Mouse (Mus musculus) embryo, embryonic 10.5 days (tissue): ENCODE data around the gene Lhfpl2.

Experiments used
- DNase-seq: peaks from one replicate; pipeline ENCODE4 v3.0.0-alpha.2; 2015; ENCODE audit warnings: low spot score

Gene Lhfpl2

DNA sequence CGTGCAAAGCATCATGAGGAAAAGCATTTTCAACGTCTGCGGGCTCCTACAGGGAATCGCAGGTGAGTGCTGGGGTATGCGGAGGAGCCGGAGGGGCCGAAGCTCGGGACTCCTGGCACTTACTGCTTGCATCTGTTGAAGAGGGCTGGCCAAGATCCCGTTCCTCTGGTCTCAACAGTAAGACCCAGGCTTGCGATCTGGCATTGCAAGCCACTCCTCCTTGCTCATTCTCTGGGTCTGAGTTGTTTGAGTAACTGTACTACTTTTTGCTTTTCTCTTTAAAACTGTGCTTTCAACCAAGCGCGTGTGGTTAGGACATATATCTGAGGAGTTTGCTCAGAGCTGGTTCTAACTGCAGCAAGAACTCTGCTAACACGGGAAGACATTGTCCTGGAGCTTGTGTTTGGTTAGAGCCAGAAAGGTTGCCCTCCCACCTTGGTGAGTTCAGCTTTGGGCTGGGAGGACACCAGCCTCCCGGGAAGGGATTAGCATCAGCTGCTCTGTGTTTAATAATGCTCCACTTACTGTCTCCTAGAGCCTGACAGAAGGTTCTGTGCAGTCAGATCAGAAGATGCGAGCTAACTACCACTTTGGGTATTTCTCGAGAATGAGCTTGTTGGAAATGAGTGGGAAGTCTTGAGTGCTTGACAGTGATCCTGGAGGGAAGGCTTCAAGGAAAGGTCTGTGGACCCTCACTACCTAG lies 117.1 kb downstream of the Lhfpl2 start:
- DNase-seq, result no peak

DNA sequence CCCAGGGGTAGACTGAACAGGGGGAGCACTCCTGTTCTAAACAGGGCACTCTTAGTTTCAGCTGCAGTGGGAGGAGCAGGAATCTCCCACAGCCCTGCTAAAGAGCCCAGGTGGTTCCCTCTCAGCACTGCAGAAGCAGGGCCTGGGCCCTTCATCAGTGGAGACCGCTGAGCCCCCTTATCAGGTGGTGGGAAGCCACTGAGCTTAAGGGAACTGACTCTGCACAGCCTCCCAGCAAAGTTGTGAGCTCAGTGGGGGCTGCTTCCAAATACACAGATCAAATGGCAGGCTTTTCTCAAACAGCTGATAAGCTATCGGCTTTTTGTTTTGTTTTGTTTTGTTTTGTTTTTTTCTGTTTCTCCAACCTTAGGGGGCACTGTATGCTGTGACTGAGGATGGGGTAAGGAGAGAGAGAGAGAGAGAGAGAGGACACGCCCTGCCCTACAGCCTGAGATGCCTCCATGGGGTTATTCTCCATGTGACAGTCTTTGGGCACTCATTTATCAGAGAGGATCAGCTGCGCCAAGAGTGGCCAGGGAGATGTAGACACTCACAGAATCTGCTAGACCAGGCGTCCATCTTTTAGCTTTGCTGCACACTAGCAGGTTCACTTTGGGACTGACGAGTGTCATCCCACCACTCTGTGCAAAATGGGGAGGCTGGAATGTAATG lies 117.9 kb downstream of the Lhfpl2 start:
- no peak for DNase-seq

DNA sequence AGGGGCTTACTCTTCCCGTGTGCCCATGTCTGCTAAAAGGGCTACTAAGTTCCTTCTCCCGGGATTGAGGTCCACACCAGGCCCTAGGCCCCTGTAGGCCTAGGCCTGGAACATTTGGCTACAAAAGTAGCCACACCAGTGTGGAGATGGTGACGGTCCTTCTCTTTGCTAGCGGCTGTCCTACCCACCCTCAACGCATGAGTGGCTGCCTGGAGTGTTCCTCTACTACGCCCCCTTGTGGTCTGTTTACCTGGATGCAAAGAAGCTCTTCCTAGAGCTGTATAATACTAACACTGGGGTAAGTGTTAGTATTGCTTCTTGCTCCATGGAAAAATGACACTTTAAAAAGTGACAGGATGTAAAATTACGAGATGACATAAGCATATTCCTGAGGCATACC lies 119.6 kb downstream of the Lhfpl2 start:
- DNase-seq, result peak; percentile 67

DNA sequence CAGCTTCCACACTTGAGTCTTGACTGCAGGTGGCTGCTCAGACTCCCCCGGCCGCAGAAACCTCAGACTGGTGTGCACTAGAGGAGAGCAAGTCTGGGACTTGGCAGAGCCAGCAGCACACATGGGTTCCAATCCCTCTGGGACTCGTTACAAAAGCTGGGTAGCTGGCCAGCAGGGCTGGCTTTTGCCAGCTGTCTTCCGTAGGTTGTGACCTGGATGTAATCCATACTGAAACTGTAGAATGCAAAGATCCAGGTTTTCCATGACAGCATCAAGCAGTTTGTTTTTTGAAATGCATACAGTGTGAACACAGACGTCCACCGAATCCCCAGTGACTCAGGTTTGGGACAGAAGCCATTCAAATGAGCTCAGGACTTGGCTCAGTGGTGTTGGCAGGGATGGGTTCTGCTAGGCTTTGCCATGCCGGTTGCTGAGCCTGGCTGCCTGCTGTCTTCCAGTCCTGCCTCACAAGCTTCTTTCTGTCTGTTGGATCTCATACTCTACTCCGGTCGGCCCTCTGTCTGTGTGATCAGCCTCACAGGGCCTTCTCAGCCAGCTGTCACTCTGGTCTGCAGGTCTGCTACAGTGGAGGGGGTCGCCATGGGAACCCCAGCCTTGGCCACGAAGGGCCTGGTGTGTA lies 120.9 kb downstream of the Lhfpl2 start:
- no peak for DNase-seq

DNA sequence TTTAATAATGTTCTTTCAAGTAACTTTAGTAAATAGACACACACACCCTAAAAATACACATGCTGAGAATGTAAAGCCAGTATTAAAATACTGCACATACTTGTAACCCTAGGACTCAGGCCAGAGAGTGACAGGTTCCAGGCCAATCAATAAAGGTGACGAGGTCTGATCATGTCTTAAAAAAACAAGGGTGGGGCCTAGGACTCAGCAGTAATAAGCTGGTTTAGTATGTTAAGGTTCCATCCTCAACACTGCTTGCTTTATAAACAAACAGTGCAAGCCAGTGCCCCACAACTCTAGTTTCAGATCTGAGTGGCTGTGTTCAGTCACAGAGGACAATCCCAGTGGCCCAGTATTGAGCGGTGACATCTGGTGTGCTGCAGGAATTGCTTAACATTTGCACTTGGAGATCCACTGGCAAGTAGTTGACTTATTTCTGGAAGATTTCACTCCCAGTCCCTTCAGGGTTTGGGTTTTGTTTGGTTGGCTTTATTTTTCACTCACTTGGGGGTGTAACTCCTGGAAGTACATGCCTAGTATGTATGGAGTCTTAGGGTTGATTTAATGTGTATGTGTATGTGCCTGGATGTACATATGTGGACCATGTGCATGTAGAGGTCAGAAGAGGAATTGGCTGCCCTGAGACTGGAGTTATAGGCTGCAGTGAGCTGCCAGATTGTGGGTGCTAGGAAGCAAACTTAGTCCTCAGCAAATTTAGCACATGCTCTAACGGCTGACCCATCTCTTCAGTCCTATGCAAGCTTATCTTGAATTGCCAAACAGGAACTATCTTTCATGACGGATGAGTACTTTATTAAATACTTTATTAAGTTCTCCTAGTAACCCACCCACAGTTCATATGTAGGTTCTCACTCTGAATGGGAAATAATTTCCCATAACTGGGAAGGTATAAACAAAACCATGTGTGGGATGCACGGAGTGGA lies 123.2 kb downstream of the Lhfpl2 start:
- DNase-seq, result no peak

DNA sequence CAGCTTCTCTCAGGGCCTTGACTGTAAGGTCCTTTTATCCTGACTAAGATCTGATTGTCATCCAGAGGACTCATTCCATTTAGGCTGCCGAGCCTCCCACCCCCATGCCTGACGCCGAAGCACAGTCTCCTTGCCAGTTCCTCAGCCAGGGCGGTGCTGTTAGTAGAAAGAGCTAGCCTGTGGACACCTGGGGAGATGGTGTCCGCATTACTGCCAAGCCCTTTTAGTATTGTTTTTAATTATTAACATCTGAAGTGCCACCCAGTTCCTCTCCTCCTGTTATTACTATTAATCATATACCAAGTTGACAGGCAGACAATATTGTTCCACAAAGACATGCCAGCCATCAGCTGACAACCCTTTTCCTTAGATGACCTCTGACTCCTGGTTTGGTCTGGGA lies 124.4 kb downstream of the Lhfpl2 start:
- DNase-seq, result no peak

DNA sequence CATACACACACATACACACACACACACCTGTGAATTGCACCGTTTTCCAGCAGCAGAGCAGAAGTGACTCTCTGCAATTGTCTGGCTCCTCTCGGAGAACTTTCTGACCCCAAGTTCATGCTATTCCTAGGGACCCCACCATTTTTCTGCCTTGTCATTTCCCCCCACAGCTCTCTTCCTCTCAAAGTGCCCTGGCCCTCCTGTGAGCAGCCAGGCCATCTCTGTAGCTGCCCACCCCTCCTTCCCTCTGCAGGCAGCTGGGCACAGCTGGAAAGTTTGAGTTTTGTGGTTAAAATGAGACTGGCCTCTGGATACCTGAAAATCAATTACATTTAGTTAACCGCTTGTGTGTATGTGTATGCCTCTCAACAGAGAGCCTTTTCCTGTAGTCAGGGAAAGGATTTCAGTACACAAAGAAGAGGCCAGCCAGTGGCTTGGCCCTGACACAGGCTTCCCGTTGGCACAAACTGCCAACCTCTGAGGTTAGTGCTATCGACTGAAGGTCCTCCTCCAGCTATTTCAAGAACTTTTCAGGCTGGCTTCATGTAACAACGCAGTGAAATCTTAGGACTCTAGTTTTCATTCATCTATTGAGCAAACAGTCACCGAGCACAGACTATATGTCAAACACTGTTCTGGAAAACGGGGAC lies 125.9 kb downstream of the Lhfpl2 start:
- DNase-seq, result no peak

DNA sequence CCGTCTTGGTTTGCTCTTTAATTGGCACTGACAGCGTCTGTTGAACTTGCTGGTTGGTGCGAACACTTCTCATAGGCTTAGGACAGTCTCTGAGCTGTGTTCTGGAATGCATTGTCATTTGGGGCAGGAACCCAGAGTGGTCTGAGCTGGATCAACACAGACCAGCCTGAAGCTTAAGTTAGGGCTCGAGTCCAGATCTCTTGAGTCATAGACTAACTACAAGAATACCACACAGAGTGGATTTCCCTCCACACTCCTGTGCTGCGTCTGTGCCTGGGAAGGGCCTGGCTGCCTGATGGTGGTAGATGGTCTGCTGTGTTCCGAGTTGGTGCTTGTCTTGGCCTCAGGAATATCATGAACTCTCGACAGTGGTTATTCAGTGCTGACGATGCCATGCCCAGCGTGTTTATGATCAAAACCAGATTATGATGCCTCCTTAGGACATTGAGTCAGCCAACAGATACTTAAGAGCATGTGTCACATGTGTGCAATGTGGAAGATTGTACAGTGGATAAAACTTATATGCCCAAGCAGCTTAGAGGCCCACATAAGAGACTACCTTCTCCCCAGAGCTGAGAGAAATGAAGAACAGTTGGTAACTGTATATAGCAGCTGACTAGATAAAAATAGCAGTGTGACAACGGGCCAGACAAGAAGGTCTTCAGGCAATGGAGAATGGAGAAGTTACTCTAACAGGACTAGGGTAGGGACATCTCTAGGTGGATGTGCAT lies 127.3 kb downstream of the Lhfpl2 start:
- no peak for DNase-seq

DNA sequence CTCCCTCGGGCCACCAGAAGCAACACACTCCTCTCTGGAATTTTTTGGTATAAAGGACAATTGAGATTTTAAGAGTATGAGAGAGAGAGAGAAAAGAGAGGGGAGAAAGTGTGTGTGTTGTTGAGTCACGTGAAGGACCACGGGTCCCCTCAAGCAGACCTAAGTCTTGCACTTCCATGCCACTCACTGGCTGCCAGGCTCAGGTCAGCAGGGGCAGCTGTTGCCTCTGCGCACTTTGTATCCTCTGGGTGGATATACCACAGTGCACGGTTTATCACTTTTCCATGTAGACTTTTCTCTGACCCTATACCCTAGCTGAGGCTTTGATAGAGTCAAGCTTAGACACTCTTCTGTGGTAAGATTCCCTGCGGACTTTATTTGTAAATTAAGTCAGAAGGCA lies 128.0 kb downstream of the Lhfpl2 start:
- DNase-seq, result no peak

DNA sequence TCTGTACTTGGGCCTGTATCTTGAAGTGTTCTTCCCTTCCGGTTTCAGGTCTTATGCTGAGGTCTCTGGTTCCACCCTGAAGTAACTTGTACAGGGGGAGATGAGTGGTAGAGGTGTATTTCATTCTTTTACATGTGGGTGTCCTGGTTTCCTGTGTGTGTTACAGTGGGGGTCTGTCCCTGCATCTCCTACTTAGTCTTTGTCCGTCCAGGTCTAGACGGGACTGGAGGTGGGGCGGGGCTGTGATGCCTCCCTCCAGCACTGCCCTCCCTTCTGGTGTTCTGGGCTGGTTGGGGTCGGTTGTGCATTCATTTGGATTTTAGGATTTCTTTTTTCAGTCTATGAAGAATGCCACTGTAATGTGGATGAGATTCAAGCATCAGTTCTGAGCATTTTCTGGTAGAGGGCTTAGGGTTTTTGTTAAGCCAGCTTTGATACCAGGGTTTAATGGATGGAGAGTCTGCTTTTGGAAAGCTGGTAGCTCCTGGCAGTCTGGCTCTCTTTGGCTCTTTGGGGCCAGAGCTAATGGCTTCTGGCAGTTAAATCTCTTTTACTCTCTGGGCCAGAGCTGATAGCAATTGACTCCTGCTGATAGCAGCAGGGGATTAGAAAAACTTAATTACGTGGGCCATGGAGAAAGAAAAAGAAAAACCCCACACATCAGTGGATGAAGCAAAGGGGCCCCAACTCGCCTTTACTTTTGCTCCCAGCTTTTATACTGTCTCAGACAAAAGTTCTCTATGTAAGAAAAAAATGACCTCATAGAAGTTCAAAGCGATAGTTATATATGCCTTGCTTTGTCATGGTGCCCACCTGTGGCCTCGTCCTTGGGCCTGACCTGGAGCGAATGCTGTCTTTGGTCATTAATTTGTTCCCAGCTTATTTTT lies 130.8 kb downstream of the Lhfpl2 start:
- DNase-seq, result no peak

DNA sequence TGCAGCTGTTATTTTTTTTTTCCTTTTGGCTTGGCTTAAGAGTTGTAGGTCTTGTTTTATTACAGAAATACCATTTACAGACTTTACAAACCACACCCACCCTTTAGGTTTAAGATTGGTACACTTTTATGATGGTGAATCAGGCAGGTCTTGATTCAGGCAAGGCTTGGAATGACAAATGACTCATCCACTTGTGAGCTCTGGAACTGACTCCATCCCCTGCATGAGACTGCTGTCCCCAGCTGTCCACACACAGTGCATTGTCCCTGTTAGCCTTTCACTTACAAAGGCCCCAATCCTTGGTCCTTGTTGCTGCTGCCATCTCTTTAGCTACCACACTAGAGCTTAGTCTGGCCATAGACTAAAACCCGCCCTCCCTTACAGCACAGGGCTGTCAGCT lies 132.8 kb downstream of the Lhfpl2 start:
- DNase-seq, result no peak

DNA sequence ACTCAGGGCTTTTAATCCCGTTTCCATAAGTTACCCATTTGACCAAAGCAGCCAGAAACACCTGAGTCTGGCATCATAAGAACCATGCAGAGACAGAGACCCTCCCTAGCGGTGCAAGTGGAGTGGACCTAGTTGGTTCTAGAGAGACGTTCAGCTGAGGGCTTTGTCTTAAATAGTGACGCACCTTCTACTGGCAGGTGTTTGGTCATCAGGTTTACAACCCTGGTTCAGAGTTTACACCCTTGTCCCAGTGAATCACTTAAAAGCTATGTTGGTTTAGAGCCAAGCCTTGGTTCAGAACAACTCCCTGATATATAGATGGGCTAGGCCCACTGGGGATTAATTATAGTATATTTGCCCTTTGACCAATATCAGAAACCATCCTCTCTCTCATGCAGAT lies 135.6 kb downstream of the Lhfpl2 start:
- no peak for DNase-seq

DNA sequence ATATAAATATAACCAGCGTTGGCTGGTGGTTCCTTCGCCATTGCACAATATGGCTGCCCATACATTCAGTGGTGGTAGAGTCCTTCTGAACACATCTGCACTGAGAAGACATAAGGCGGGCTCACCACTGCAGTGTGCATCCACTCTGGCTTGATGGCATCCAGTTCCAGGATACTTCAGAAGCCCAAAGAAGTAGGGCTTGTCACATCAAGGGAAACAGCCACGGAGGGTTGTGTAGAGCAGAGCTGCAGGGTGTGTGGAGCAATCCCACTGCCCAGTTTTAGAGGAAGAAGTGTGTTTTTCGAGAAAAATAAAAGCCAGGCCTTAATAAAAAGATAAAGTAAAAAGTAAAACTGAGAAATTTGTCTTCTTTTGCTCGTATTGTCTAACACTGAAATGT lies 141.0 kb downstream of the Lhfpl2 start:
- DNase-seq, result no peak

DNA sequence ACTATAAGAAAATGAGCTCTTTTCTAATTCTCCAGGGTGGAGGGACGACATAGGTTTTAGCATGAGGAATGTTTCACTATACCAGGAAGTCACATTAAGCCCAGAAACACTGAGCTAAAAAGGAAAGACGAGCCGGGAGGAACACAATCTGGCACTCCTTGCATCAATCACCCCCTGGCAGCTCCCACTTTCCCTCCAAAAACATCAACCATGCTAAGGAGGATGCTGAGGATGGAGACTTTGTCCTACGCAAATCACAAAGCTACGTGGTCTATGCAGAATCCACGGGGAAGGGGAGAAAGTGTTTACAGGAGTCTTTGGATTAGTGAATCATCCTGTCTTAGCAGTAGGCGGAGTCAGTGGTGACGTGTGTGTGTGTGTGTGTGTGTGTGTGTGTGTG lies 142.2 kb downstream of the Lhfpl2 start:
- DNase-seq, result no peak

DNA sequence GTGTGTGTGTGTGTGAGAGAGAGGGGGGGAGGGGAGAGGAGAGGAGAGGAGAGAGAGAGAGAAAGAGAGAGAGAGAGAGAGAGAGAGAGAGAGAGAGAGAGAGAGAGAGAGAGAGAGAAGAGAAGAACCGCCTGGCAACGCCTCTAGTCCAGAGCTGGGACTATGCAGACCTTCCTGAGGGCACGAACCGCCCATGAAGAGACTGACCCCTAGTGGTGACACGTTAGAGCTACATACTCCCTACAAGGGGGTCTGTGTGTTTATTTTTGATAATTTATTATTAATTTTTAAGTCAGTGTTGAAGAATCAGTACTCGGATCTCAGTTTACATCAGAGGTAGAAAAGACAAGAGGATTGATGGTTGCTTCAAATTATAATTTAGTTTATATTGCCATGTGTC lies 147.6 kb downstream of the Lhfpl2 start:
- peak; percentile 85 for DNase-seq

DNA sequence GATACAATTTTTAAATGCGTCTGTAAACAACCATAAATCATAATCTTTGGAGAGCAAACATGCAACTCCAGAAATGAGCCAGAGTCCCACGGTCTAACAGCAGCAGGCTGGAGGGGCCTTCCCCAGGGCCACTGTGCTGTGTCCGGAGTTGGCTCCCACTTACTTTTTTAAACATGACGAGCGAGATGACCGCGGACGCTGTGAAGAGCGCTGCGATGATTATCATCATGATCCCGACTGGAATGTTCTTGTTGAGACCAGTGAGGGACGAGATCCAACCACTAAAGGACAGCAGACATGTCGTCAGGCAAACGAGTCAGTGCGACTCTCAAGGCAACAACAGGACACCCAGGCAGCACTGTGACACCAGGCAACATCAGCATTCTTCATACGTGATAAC lies 150.4 kb downstream of the Lhfpl2 start:
- DNase-seq, result no peak

DNA sequence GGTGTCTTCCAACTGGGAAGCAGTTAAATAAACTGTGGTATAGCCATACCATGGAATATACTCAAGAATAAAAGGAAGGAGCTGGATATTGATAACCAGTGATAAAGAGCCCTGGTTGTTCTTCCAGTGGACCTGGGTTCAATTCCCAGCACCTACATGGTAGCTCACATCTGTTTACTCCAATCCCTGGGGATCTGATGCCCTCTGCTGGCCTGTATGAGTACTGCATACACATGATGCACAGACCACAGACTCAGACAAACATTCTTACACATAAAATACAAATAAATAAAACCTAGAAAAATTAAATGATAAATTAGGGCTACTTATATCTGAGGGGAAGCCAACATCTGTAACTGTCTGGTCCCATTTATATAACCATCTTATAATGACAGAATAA lies 151.3 kb downstream of the Lhfpl2 start:
- no peak for DNase-seq

DNA sequence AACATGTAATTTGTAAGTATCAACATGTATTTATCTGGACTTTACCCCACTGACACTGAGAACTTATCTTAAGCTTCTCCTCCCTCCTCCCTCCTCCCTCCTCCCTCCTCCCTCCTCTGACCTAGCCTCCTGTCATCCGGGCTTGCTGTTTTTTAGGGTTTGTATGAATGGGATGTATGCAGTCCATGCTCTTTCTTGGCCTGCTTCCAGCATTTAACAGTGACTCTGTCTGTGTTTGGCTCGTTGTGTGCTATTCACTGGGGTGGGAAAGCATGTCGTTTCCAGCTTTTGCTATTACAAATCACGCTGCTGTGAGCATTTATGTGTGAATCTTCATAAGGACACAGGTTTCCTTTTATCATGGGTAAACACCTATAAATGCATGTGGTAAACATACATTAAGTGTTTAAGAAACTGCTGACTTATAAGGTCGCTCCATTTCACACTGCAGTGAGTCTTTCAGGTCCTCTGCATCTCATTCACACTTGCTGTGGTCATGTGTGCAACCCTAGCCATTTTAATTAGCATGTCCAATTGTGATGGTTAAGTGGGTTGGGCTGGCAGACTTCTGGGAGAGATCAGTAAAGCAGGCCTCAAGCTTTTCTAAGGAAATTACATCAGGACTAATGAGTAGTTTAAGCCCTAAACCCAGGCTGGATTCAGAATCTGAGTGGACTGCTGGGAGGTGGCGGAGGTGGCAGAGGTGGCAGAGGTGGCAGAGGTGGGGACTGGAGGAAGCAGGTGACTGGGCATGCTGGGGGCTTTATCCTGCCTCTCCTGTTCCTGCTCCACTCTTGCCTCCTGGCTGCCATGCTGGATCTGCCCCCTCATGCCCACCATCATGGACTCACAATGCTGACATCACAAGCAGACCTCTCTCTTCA lies 153.9 kb downstream of the Lhfpl2 start:
- no peak for DNase-seq

DNA sequence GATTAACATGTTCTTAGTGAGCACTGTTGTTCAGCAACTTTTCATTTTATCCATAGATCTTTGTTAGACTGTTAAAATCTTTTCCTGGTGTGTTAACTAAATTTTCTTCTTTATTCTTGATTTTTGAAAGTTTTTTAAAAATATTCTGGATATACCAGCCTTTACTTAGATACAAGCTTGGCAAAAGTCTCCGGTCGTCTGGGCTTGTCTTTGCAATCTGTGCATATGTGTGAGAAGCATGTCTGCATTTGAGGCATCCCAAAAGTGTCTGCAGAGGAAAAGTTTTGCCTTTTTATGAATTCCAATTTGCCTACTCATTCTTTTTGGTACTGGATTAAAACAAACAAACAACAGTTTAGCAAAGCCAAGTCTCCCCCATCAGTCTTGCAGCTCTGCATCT lies 154.6 kb downstream of the Lhfpl2 start:
- no peak for DNase-seq
